Mouse (Mus musculus) lung, adult 18-20 months (tissue): ENCODE measurements around the gene Sdhaf1.

ENCODE experiments used
- DNase-seq, 2 experiments: peaks; one replicate each; pipeline ENCODE4 v3.0.0; 2022; ENCODE audit warnings: mixed read lengths in 2 of 2

Gene Sdhaf1

GRCm38 (mm10) chr7:30324300-30324944, 727 bp upstream of the Sdhaf1 start:
- no peak for DNase-seq

- DNase-seq: no peak
Measured at GRCm38 (mm10) chr7:30322865-30323264, 830 bp downstream of the Sdhaf1 start.

- peak; percentile 99 for DNase-seq
Measured at GRCm38 (mm10) chr7:30322285-30322667, 1.4 kb downstream of the Sdhaf1 start.

- DNase-seq: peak; percentile 80 to 81
Measured at GRCm38 (mm10) chr7:30321539-30322284, 2.0 kb downstream of the Sdhaf1 start, which contains the start of gene E130208F15Rik. Gene E130208F15Rik, plus strand, starts transcription at chr7:30321740.

GRCm38 (mm10) chr7:30320946-30321345, 2.7 kb downstream of the Sdhaf1 start:
- no peak for DNase-seq

GRCm38 (mm10) chr7:30318142-30318541, 5.6 kb downstream of the Sdhaf1 start:
- DNase-seq: no peak

GRCm38 (mm10) chr7:30315559-30316529, 7.9 kb downstream of the Sdhaf1 start:
- DNase-seq: no peak

GRCm38 (mm10) chr7:30314721-30315155, 9.0 kb downstream of the Sdhaf1 start, which contains the start of gene Syne4:
Gene Syne4, plus strand, starts transcription at chr7:30314807.
- no peak for DNase-seq

GRCm38 (mm10) chr7:30313666-30314320, 9.9 kb downstream of the Sdhaf1 start:
- DNase-seq: no peak

GRCm38 (mm10) chr7:30310136-30310535, 13.6 kb downstream of the Sdhaf1 start:
- DNase-seq: no peak

- no peak for DNase-seq
Measured at GRCm38 (mm10) chr7:30309395-30310129, 14.1 kb downstream of the Sdhaf1 start.

- peak; percentile 97 for DNase-seq
Measured at GRCm38 (mm10) chr7:30308076-30309005, 15.4 kb downstream of the Sdhaf1 start, which contains the start of gene Alkbh6. Gene Alkbh6, plus strand, starts transcription at chr7:30308717.

GRCm38 (mm10) chr7:30306083-30306779, 17.5 kb downstream of the Sdhaf1 start:
- DNase-seq: no peak

- peak in 1 of 2 experiments; percentile 24 for DNase-seq
Measured at GRCm38 (mm10) chr7:30300914-30301313, 22.8 kb downstream of the Sdhaf1 start.

- no peak for DNase-seq
Measured at GRCm38 (mm10) chr7:30297266-30297665, 26.4 kb downstream of the Sdhaf1 start.

- DNase-seq: no peak
Measured at GRCm38 (mm10) chr7:30296816-30297215, 26.9 kb downstream of the Sdhaf1 start.

- no peak for DNase-seq
Measured at GRCm38 (mm10) chr7:30295103-30295502, 28.6 kb downstream of the Sdhaf1 start.

- DNase-seq: no peak
Measured at GRCm38 (mm10) chr7:30294296-30294695, 29.4 kb downstream of the Sdhaf1 start.

- DNase-seq: no peak
Measured at GRCm38 (mm10) chr7:30293795-30294194, 29.9 kb downstream of the Sdhaf1 start.
